Mouse (Mus musculus) urinary bladder, adult 18-20 months (tissue): ENCODE results near the gene Stk11.

Source experiments
- DNase-seq, 2 experiments: peaks; one replicate each; pipeline ENCODE4 v3.0.0; 2022; ENCODE audit warnings: low spot score in 2 of 2, mixed read lengths in 2 of 2

The Stk11 gene

GRCm38 (mm10) chr10:80115290-80115943 lies at the start of gene Stk11:
TSS of gene Stk11 (plus strand) at chr10:80115803.
- peak; percentile 90 to 99 for DNase-seq

GRCm38 (mm10) chr10:80069251-80069650 lies 46.4 kb upstream of the Stk11 start:
- DNase-seq = no peak

GRCm38 (mm10) chr10:80069948-80070450 lies 45.6 kb upstream of the Stk11 start:
- DNase-seq = no peak

- peak; percentile 74 to 80 for DNase-seq
These were observed 44.6 kb upstream of the Stk11 start for GRCm38 (mm10) chr10:80070837-80071515.

GRCm38 (mm10) chr10:80071516-80071900 lies 44.1 kb upstream of the Stk11 start:
- no peak for DNase-seq

- no peak for DNase-seq
These were observed 42.7 kb upstream of the Stk11 start for GRCm38 (mm10) chr10:80072623-80073489.

GRCm38 (mm10) chr10:80074813-80075601 lies 40.6 kb upstream of the Stk11 start:
- peak; percentile 67 to 80 for DNase-seq

- no peak for DNase-seq
These were observed 39.7 kb upstream of the Stk11 start for GRCm38 (mm10) chr10:80075924-80076323.

- no peak for DNase-seq
These were observed 39.2 kb upstream of the Stk11 start for GRCm38 (mm10) chr10:80076386-80076785.

GRCm38 (mm10) chr10:80077312-80077711 lies 38.3 kb upstream of the Stk11 start:
- no peak for DNase-seq

- no peak for DNase-seq
These were observed 37.2 kb upstream of the Stk11 start for GRCm38 (mm10) chr10:80078366-80078765.

GRCm38 (mm10) chr10:80080396-80081070 lies 35.1 kb upstream of the Stk11 start:
- no peak for DNase-seq

- no peak for DNase-seq
These were observed 34.5 kb upstream of the Stk11 start for GRCm38 (mm10) chr10:80081075-80081474.

- DNase-seq = no peak
These were observed 30.7 kb upstream of the Stk11 start for GRCm38 (mm10) chr10:80084817-80085487.

- no peak for DNase-seq
These were observed 28.8 kb upstream of the Stk11 start for GRCm38 (mm10) chr10:80086847-80087246.

GRCm38 (mm10) chr10:80087483-80087882 lies 28.1 kb upstream of the Stk11 start:
- DNase-seq = no peak

GRCm38 (mm10) chr10:80089146-80089545 lies 26.5 kb upstream of the Stk11 start:
- no peak for DNase-seq

GRCm38 (mm10) chr10:80091527-80091926 lies 24.1 kb upstream of the Stk11 start:
- DNase-seq = no peak

GRCm38 (mm10) chr10:80092690-80093089 lies 22.9 kb upstream of the Stk11 start:
- no peak for DNase-seq

GRCm38 (mm10) chr10:80094085-80094484 lies 21.5 kb upstream of the Stk11 start:
- no peak for DNase-seq
